In genomic region chr3:135699523-135700264, GRCm38 (mm10) we compare ENCODE assay signal across 14 mouse cellular contexts. TPM values are rescaled to one million over a fixed set of nuclear protein-coding genes. Genes with fewer than 3 reads are reported as not detected.
A peak's percentile ranks its signal among the peaks of the same experiment; 100 is the strongest.
DNase-seq lines count a peak whose midpoint lies in the region; ATAC-seq lines count a peak whose summit lies in the region.
"Had no signal": no experiment of that assay in that cellular context is flagged by ENCODE, and none has a peak within 500 bp of the region (broad histone marks: within the 10 kb centered on the region; RNA-seq: fewer than 3 reads in every experiment).

No protein-coding gene starts in this region.

- no peak overlapping the region for H3K4me2 ChIP-seq in heart, embryonic 11.5 days
- peak overlapping the region; percentile 38 for H3K4me2 ChIP-seq in limb, embryonic 13.5 days (replicated peaks)
- no peak overlapping the region for H3K4me2 ChIP-seq in heart, embryonic 16.5 days (ENCODE audit: low read depth, low read length)
- H3K4me2 ChIP-seq in stomach, embryonic 15.5 days = peak overlapping the region; percentile 27
- H3K4me2 ChIP-seq: midbrain, embryonic 12.5 days had no signal

- no peak overlapping the region for H3K4me3 ChIP-seq in heart, embryonic 11.5 days (ENCODE audit: low read depth, low read length)
- H3K4me3 ChIP-seq in limb, embryonic 13.5 days = no peak overlapping the region
- no peak overlapping the region for H3K4me3 ChIP-seq in limb, embryonic 10.5 days
- no peak overlapping the region for H3K4me3 ChIP-seq in heart, embryonic 16.5 days (ENCODE audit: low read length)
- H3K4me3 ChIP-seq in stomach, embryonic 15.5 days (replicated peaks) = no peak overlapping the region
- H3K4me3 ChIP-seq: erythroblast, embryonic 14.5 days; midbrain, embryonic 12.5 days had no signal

- no peaks in the 10 kb centered on the region for H3K36me3 ChIP-seq in heart, embryonic 11.5 days (ENCODE audit: control insufficient read depth, insufficient read depth, low read length)
- no peaks in the 10 kb centered on the region for H3K36me3 ChIP-seq in limb, embryonic 13.5 days
- H3K36me3 ChIP-seq in limb, embryonic 10.5 days = no peaks in the 10 kb centered on the region
- no peaks in the 10 kb centered on the region for H3K36me3 ChIP-seq in heart, embryonic 16.5 days (ENCODE audit: control insufficient read depth, insufficient read depth)
- no peaks in the 10 kb centered on the region for H3K36me3 ChIP-seq in stomach, embryonic 15.5 days
- H3K36me3 ChIP-seq: G1E; midbrain, embryonic 12.5 days had no signal

- DNase-seq in heart, adult 11 months = peak; percentile 94
- DNase-seq in limb, embryonic 10.5 days (ENCODE audit: low spot score) = no peak
- no peak for DNase-seq in spleen, postnatal 14 days (ENCODE audit: low spot score in 2 of 2)
- no peak for DNase-seq in gastrocnemius, adult 8-10 months (ENCODE audit: low spot score in 2 of 2)
- DNase-seq: cerebellum, postnatal 25 days; retina, postnatal 1 day had no signal

- H3K4me1 ChIP-seq in heart, embryonic 11.5 days (ENCODE audit: control insufficient read depth, insufficient read depth, low read length) = peaks cover 9% of the 10 kb centered on the region
- peaks cover 25% of the 10 kb centered on the region for H3K4me1 ChIP-seq in limb, embryonic 13.5 days
- H3K4me1 ChIP-seq in limb, embryonic 10.5 days = peaks cover 22% of the 10 kb centered on the region
- peaks cover 13% of the 10 kb centered on the region; the same call in 1 of the 2 replicates for H3K4me1 ChIP-seq in heart, embryonic 16.5 days (ENCODE audit: control insufficient read depth, insufficient read depth, low read length)
- H3K4me1 ChIP-seq in stomach, embryonic 15.5 days = peaks cover 7% of the 10 kb centered on the region
- H3K4me1 ChIP-seq: midbrain, embryonic 12.5 days had no signal

- ATAC-seq in heart, embryonic 11.5 days (replicated peaks; ENCODE audit: insufficient number of reproducible peaks, low FRiP score, low TSS enrichment) = no peak
- ATAC-seq in limb, embryonic 13.5 days (ENCODE audit: low FRiP score, low read depth) = no peak
- no peak for ATAC-seq in heart, embryonic 16.5 days (replicated peaks; ENCODE audit: extremely low read depth, insufficient read depth, low FRiP score)
- peak; percentile 70; the same call in 1 of the 2 replicates for ATAC-seq in stomach, embryonic 15.5 days (ENCODE audit: insufficient read depth, low FRiP score, low read depth)

- H3K27ac ChIP-seq in heart, embryonic 11.5 days (ENCODE audit: low read depth, low read length) = no peak overlapping the region
- no peak overlapping the region for H3K27ac ChIP-seq in limb, embryonic 13.5 days
- H3K27ac ChIP-seq in limb, embryonic 10.5 days = no peak overlapping the region
- peak overlapping the region; percentile 25; the same call in 1 of the 2 replicates for H3K27ac ChIP-seq in heart, embryonic 16.5 days (ENCODE audit: low read length)
- H3K27ac ChIP-seq in stomach, embryonic 15.5 days = peak overlapping the region; percentile 83
- H3K27ac ChIP-seq: liver, embryonic 14.5 days; midbrain, embryonic 12.5 days had no signal

- no peak overlapping the region for H3K9ac ChIP-seq in heart, embryonic 11.5 days (ENCODE audit: low read depth, low read length)
- no peak overlapping the region for H3K9ac ChIP-seq in limb, embryonic 13.5 days
- H3K9ac ChIP-seq in heart, embryonic 16.5 days (ENCODE audit: low read length) = no peak overlapping the region
- H3K9ac ChIP-seq in stomach, embryonic 15.5 days = no peak overlapping the region
- H3K9ac ChIP-seq: liver, embryonic 14.5 days; midbrain, embryonic 12.5 days had no signal

- WGBS in heart, embryonic 11.5 days (ENCODE audit: insufficient replicate concordance) = 54% methylated on average over 10 of the region's 10 CpGs
- 38% methylated on average over 10 of the region's 10 CpGs for WGBS in limb, embryonic 13.5 days
- WGBS in limb, embryonic 10.5 days = 71% methylated on average over 10 of the region's 10 CpGs
- 55% methylated on average over 10 of the region's 10 CpGs for WGBS in heart, embryonic 16.5 days
- WGBS in stomach, embryonic 15.5 days = 44% methylated on average over 10 of the region's 10 CpGs

- no peaks in the 10 kb centered on the region for H3K27me3 ChIP-seq in heart, embryonic 11.5 days (ENCODE audit: control insufficient read depth, insufficient read depth, low read length)
- peaks cover 9% of the 10 kb centered on the region for H3K27me3 ChIP-seq in limb, embryonic 13.5 days
- H3K27me3 ChIP-seq in limb, embryonic 10.5 days (ENCODE audit: low read depth, poor library complexity, severe bottlenecking) = peaks cover 6% of the 10 kb centered on the region; the same call in 1 of the 2 replicates
- no peaks in the 10 kb centered on the region for H3K27me3 ChIP-seq in heart, embryonic 16.5 days (ENCODE audit: control insufficient read depth, insufficient read depth, low read length)
- no peaks in the 10 kb centered on the region for H3K27me3 ChIP-seq in stomach, embryonic 15.5 days (replicated peaks)

- no peaks in the 10 kb centered on the region for H3K9me3 ChIP-seq in heart, embryonic 11.5 days (replicated peaks; ENCODE audit: control insufficient read depth, low read length)
- H3K9me3 ChIP-seq in limb, embryonic 13.5 days = no peaks in the 10 kb centered on the region
- H3K9me3 ChIP-seq in limb, embryonic 10.5 days (replicated peaks) = no peaks in the 10 kb centered on the region
- no peaks in the 10 kb centered on the region for H3K9me3 ChIP-seq in heart, embryonic 16.5 days (replicated peaks; ENCODE audit: control insufficient read depth, low read length)
- H3K9me3 ChIP-seq in stomach, embryonic 15.5 days = no peaks in the 10 kb centered on the region
- H3K9me3 ChIP-seq: G1E; midbrain, embryonic 12.5 days had no signal

RNA-seq across cellular contexts. Expression of gene Nfkb1, which starts 8.3 kb away (rescaled TPM):
- polyA plus RNA-seq in heart, embryonic 11.5 days (2014; fragmentation: Nextera tagmentation; extraction: Ambion mirVana) = 15.4 and 17.8 TPM in 2 replicates
- polyA plus RNA-seq in limb, embryonic 13.5 days (2015; fragmentation: Nextera tagmentation; extraction: Ambion mirVana) = 15.8 and 16.0 TPM in 2 replicates
- 10.7 and 12.0 TPM in 2 replicates for polyA plus RNA-seq in limb, embryonic 10.5 days (2016; fragmentation: Nextera tagmentation; extraction: Ambion mirVana)
- polyA plus RNA-seq in heart, embryonic 16.5 days (2015; fragmentation: Nextera tagmentation; extraction: Ambion mirVana) = 21.7 and 24.0 TPM in 2 replicates
- 24.5 and 25.9 TPM in 2 replicates for polyA plus RNA-seq in stomach, embryonic 15.5 days (2015; fragmentation: Nextera tagmentation; extraction: Ambion mirVana)
- 10 to 100 TPM; 17.2 to 21.6 (median 19.0) TPM for total RNA-seq in gastrocnemius, adult 8-10 months (2022)

Comparison
In these comparisons a context has a peak if more than half of its experiments do, and no peak if none do; other contexts are left out.
1. H3K27ac ChIP-seq: peak in heart, embryonic 16.5 days (single experiment) and stomach, embryonic 15.5 days (single experiment); none in heart, embryonic 11.5 days (single experiment), limb, embryonic 13.5 days (single experiment) and limb, embryonic 10.5 days (single experiment).
2. H3K4me2 ChIP-seq: peak in limb, embryonic 13.5 days (single experiment) and stomach, embryonic 15.5 days (single experiment); none in heart, embryonic 11.5 days (single experiment) and heart, embryonic 16.5 days (single experiment).